Mouse (Mus musculus) heart, embryonic 16.5 days (tissue): ENCODE measurements around the gene Il6ra. TPM values are rescaled to one million over a fixed set of nuclear protein-coding genes. Genes with fewer than 3 reads are reported as not detected.

ENCODE experiments used
- ATAC-seq: fragments of 200-750 bp; cut with Nextera tagmentation; replicated peaks from 2 replicates; pipeline ENCODE4 v1.8.0; 2017; ENCODE audit warnings: moderate number of reproducible peaks; ENCODE audit not compliant: insufficient read depth, low FRiP score; ENCODE audit errors: extremely low read depth
- H3K27ac ChIP-seq: fragments of 300-500 bp; sonication (generic); 2 replicates; pipeline ENCODE4 v1.5.1; 2014; ENCODE audit warnings: mild to moderate bottlenecking, low read length, control low read depth, moderate library complexity
- H3K27me3 ChIP-seq: fragments of 300-500 bp; sonication (generic); 2 replicates; pipeline ENCODE4 v1.6.1; 2014; ENCODE audit warnings: low read length, mixed read lengths; ENCODE audit not compliant: control insufficient read depth, insufficient read depth
- H3K36me3 ChIP-seq: fragments of 300-500 bp; sonication (generic); 2 replicates; pipeline ENCODE4 v1.6.1; 2014; ENCODE audit not compliant: control insufficient read depth, insufficient read depth
- H3K4me1 ChIP-seq: fragments of 300-500 bp; sonication (generic); 2 replicates; pipeline ENCODE4 v1.6.1; 2014; ENCODE audit warnings: low read length, mixed read lengths; ENCODE audit not compliant: control insufficient read depth, insufficient read depth
- H3K4me2 ChIP-seq: fragments of 300-500 bp; sonication (generic); 2 replicates; pipeline ENCODE4 v1.6.1; 2014; ENCODE audit warnings: low read depth, mild to moderate bottlenecking, control low read depth, low read length
- H3K4me3 ChIP-seq: fragments of 300-500 bp; sonication (generic); 2 replicates; pipeline ENCODE4 v1.5.1; 2014; ENCODE audit warnings: mild to moderate bottlenecking, control low read depth, low read length
- H3K9ac ChIP-seq: fragments of 300-500 bp; sonication (generic); 2 replicates; pipeline ENCODE4 v1.6.1; 2014; ENCODE audit warnings: low read length, control low read depth
- H3K9me3 ChIP-seq: fragments of 300-500 bp; sonication (generic); replicated peaks from 2 replicates; pipeline ENCODE4 v1.6.1; 2016; ENCODE audit warnings: low read length; ENCODE audit not compliant: control insufficient read depth
- WGBS: fragments of 180-500 bp; shearing (Covaris S2); extraction: QIAGEN DNeasy Blood & Tissue Kit; methylation state at CpG from one replicate; pipeline ENCODE4 v1.1.7; 2014; 5-methylcytosine and 5-hydroxymethylcytosine counted together
- polyA plus RNA-seq: library from polyadenylated mRNA; unstranded; fragments of >200 nt; fragmentation: Nextera tagmentation; extraction: Ambion mirVana; gene quantifications from 2 replicates; pipeline ENCODE4 v1.2.1, GENCODE M21; 2015

Il6ra gene
- polyA plus RNA-seq, 1 experiment from 2014 or later, result 1.1 TPM

- Histone ChIP-seq H3K27me3 (no peaks in the 10 kb centered on the region), H3K36me3 (no peaks in the 10 kb centered on the region), H3K4me1 (no peaks in the 10 kb centered on the region), H3K27ac (no peak overlapping the region), H3K9me3 (no peaks in the 10 kb centered on the region), H3K4me3 (no peak overlapping the region), H3K9ac (no peak overlapping the region), H3K4me2 (no peak overlapping the region)
- ATAC-seq, result no peak
- 58% methylated on average over 4 of the region's 4 CpGs for WGBS
These were observed 95.9 kb downstream of the Il6ra start for GRCm38 (mm10) chr3:89817056-89817455.

Other genes with a start within 250 kb of the Il6ra start
- 8.4 and 8.8 TPM in 2 replicates for gene Adar, start 198.2 kb downstream of the Il6ra start, polyA plus RNA-seq
- gene Chrnb2, start 148.6 kb downstream of the Il6ra start, polyA plus RNA-seq, result 0.25 and 0.29 TPM in 2 replicates
- gene Ube2q1, start 139.6 kb downstream of the Il6ra start, polyA plus RNA-seq, result 7.2 and 8.3 TPM in 2 replicates
- 4.8 and 7.2 TPM in 2 replicates for gene She, start 81.8 kb downstream of the Il6ra start, polyA plus RNA-seq
- 10.3 and 11.5 TPM in 2 replicates for gene Atp8b2, start 50.3 kb upstream of the Il6ra start, polyA plus RNA-seq
- gene Hax1, start 85.6 kb upstream of the Il6ra start, polyA plus RNA-seq, result 82.6 and 89.5 TPM in 2 replicates
- gene 4933434E20Rik, start 138.4 kb upstream of the Il6ra start, polyA plus RNA-seq, result 147 and 151 TPM in 2 replicates
- gene Ubap2l, start 139.4 kb upstream of the Il6ra start, polyA plus RNA-seq, result 111 and 146 TPM in 2 replicates
- 267 and 298 TPM in 2 replicates for gene Tpm3, start 159.5 kb upstream of the Il6ra start, polyA plus RNA-seq
- 0.25 and 0.32 TPM in 2 replicates for gene Nup210l, start 190.9 kb upstream of the Il6ra start, polyA plus RNA-seq